Mouse (Mus musculus) retina, postnatal 7 days (tissue): ENCODE measurements around the gene Serinc1.

Experiments used
- DNase-seq: peaks from one replicate; pipeline ENCODE4 v3.0.0-alpha.2; 2012; ENCODE audit warnings: low read depth, low spot score

Serinc1 gene

DNA sequence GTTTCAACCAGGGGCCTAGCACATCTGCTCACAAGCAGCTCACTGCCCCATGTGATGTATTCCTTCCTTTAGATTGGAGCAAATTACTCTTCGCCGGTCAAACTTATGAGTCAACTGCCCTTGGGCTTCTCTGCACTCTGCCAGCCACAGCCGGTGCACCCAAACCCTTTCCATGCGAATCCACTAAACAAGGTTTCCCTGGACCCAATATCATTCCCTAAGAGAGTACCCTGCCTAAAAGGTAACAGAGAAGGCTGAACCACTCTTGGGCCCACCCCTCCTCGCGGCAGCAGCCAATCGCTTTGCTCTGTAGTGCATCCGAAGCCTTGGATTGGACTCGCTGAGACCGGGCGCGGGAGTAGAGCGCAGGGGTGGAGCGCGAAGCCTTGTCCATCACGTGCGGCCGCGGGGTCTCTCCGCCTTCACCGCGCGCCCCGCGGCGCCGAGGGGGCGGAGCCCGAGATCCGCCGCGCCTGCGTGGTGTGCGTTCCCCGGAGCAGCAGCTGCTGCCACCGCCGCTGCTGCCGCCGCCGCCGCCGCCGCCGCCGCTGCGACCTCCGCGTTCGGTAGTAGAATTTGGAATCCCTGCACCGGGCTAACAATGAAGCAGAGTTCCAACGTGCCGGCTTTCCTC is 46.3 kb downstream of the Serinc1 start, which contains the start of gene Hsf2:
TSS of gene Hsf2 (plus strand) at position 478 of the 634 bp plus-strand sequence.
- peak; percentile 94 for DNase-seq

DNA sequence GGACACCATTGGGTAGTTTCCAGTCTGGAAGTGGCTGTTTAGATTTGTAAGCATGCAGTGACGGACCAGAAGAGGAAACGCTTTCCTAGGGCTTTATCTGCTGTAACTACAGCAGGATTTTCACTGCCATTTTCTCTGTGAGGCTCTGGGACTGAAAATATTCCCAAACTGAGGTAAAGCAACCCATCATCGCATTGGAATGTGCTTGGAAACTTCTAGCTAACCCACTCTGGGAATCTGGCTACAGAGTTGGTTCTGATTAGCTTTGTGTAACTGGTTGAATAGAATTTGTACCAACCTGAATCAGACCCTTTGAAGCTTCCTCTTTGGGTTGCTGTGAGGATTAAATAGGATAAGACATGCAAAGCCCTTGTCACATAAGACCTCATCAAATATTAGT is 47.6 kb downstream of the Serinc1 start:
- no peak for DNase-seq

DNA sequence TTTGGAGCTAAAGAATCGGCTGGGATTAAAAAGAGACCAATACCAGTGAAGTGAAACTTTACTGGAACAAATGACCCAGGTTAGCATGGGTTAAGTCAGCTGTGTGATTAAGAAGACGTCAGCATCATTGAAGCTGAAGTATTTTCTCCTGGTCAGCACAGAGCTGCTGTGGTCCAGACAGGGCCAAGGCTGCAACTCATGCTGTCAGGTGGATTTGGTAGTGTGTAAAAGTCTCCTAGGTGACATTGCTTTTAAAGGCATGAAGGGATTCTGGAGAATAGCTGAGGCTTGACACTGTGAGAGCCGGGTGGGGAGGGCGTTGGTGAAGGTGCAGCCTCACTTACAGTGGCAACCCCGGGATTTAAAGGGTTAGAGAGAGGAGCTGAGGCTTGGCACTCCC is 50.6 kb downstream of the Serinc1 start:
- no peak for DNase-seq

DNA sequence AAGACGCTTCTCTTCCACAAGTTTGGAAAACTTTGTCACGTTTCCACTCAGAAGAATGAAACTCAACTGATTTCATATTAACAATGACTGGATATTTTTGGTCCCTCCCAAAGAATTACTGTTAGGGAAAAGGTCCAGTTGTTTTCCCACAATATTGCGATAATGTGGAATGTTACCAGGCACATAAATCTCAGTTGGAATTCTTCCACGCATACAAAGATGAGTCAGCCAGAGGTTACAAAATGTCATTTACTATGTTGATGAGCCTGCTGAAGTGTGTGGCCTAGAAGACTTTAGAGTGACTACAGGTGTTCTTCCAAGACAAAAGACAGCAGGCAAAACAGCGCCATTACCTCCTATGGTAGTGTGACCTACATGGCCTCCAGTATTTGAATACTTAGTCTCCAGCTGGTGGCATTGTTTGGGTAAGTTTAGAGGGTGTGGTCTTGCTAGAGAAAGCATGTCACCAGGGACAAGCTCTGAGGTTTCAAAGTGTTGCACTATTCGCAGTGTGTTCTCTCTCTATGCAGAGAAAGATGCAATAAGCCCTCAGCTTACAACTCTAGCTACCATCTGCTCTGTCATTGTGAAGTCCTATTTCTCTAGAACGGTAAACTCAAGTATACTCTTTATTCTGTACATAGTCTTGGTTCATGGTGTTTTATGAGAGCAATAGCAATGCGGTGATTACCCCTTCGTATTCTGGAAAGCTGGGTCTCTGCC is 55.0 kb downstream of the Serinc1 start:
- DNase-seq = no peak
